Mouse (Mus musculus): ENCODE results near the gene Ttll7. TPM values are rescaled to one million over a fixed set of nuclear protein-coding genes. Genes with fewer than 3 reads are reported as not detected.

Ttll7 gene
- polyA plus RNA-seq, 1 experiment = 9.3 TPM

DNA sequence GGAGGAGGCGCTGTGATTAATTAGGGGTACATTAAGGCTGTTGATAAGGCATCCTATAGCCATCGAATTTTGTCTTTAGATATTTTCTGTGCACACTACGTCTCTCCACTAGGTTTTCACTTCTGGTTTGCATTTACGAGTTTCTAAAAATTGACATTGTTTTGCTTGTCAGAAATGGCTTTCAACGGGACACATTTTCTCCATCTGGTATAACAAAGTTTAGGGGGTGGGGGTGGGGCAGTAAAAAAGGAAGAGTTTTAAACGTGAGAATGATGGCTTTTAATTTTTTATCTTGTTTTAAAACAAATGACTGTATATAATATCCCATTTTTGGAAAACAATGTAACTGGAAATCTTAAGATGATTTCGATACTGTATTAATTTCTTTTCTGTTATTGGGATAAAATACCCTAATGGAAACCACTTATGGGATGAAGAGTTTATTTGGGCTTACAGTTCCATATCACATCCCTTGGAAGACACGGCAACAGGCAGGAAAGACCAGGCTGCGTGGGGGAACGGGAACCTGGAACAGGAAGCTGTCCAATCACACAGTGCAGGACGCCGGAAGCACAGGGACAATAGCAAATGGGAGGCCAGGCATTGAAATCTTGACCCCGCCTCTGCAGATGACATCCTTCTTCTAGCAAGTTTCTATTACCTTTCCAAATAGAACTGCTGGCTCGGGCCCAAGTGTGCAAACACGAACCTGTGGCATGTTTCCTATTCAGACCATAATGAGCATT lies 142.7 kb downstream of the Ttll7 start:
- no peak for TF ChIP-seq CTCF (IDR thresholded peaks at IDR 0.05; ENCODE audit: borderline replicate concordance, extremely low read depth, insufficient read depth, insufficient read length)
- TF ChIP-seq POLR2A (IDR thresholded peaks at IDR 0.05; ENCODE audit: borderline replicate concordance, extremely low read depth, insufficient read depth, insufficient read length, poor library complexity, severe bottlenecking) = no peak
- no peak for DNase-seq (ENCODE audit: low read depth)

GRCm38 (mm10) chr3:146999148-146999547 lies 147.0 kb downstream of the Ttll7 start:
- no peak for DNase-seq (ENCODE audit: low read depth)
- TF ChIP-seq POLR2A (IDR thresholded peaks at IDR 0.05; ENCODE audit: borderline replicate concordance, extremely low read depth, insufficient read depth, insufficient read length, poor library complexity, severe bottlenecking) (no peak), CTCF (IDR thresholded peaks at IDR 0.05; ENCODE audit: borderline replicate concordance, extremely low read depth, insufficient read depth, insufficient read length) (no peak)

DNA sequence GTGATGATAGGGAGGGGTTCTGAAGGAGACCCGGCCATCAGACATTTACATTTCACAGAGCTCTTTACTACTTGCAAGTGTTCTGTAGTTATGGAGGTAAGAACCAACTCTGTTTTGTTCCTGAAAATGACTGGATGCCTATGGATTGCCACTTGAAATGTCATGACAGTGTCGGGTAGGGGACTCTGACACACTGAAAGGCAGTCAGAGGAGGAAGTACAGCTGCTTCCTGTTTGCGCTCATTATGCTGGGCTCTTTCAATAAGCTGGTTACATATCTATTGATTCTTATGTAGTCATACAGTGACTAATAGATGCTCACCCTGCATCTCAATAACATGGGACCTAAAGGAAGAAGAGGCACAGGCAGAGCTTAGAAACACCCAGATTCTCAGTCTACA lies 148.8 kb downstream of the Ttll7 start:
- DNase-seq (ENCODE audit: low read depth) = no peak
- TF ChIP-seq POLR2A (IDR thresholded peaks at IDR 0.05; ENCODE audit: borderline replicate concordance, extremely low read depth, insufficient read depth, insufficient read length, poor library complexity, severe bottlenecking) (no peak), CTCF (IDR thresholded peaks at IDR 0.05; ENCODE audit: borderline replicate concordance, extremely low read depth, insufficient read depth, insufficient read length) (no peak)

- TF ChIP-seq POLR2A (IDR thresholded peaks at IDR 0.05; ENCODE audit: borderline replicate concordance, extremely low read depth, insufficient read depth, insufficient read length, poor library complexity, severe bottlenecking) (no peak), CTCF (IDR thresholded peaks at IDR 0.05; ENCODE audit: borderline replicate concordance, extremely low read depth, insufficient read depth, insufficient read length) (no peak)
- DNase-seq (ENCODE audit: low read depth) = no peak
Observed at GRCm38 (mm10) chr3:147001557-147001956, 149.4 kb downstream of the Ttll7 start.

GRCm38 (mm10) chr3:147016506-147016905 lies 164.3 kb downstream of the Ttll7 start:
- TF ChIP-seq POLR2A (IDR thresholded peaks at IDR 0.05; ENCODE audit: borderline replicate concordance, extremely low read depth, insufficient read depth, insufficient read length, poor library complexity, severe bottlenecking) (no peak), CTCF (IDR thresholded peaks at IDR 0.05; ENCODE audit: borderline replicate concordance, extremely low read depth, insufficient read depth, insufficient read length) (no peak)

DNA sequence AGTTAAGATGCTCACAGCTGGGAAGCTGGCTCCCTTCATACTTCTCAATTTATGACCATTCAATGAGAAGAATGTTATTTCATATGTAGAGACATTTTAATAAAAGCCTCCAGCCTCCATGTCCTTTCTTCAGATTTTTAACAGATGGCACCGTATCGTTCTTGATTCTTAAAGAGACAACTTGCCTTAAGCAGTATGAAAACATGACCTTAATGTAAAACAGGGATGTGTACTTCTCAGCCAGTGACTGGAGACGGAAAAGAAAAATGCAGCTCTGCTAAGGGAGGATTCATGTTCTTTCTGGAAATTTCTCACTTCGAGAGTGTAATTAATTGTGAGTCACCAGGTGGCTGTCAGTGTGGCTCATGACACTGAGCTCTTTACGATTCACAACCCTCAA lies 167.3 kb downstream of the Ttll7 start:
- no peak for TF ChIP-seq CTCF (IDR thresholded peaks at IDR 0.05; ENCODE audit: borderline replicate concordance, extremely low read depth, insufficient read depth, insufficient read length)
- TF ChIP-seq POLR2A (IDR thresholded peaks at IDR 0.05; ENCODE audit: borderline replicate concordance, extremely low read depth, insufficient read depth, insufficient read length, poor library complexity, severe bottlenecking) = no peak
- DNase-seq (ENCODE audit: low read depth) = peak; percentile 1

More at GRCm38 (mm10) chr3:147016506-147016905, 164.3 kb downstream of the Ttll7 start:
- DNase-seq (ENCODE audit: low read depth) = peak; percentile 21

- peak; percentile 52 for DNase-seq (ENCODE audit: low read depth)
- TF ChIP-seq CTCF (IDR thresholded peaks at IDR 0.05; ENCODE audit: borderline replicate concordance, extremely low read depth, insufficient read depth, insufficient read length) (no peak), POLR2A (IDR thresholded peaks at IDR 0.05; ENCODE audit: borderline replicate concordance, extremely low read depth, insufficient read depth, insufficient read length, poor library complexity, severe bottlenecking) (no peak)
Observed at GRCm38 (mm10) chr3:147026248-147026647, 174.1 kb downstream of the Ttll7 start.

GRCm38 (mm10) chr3:147028382-147028781 lies 176.2 kb downstream of the Ttll7 start:
- TF ChIP-seq POLR2A (IDR thresholded peaks at IDR 0.05; ENCODE audit: borderline replicate concordance, extremely low read depth, insufficient read depth, insufficient read length, poor library complexity, severe bottlenecking) = no peak
- no peak for TF ChIP-seq CTCF (IDR thresholded peaks at IDR 0.05; ENCODE audit: borderline replicate concordance, extremely low read depth, insufficient read depth, insufficient read length)

DNA sequence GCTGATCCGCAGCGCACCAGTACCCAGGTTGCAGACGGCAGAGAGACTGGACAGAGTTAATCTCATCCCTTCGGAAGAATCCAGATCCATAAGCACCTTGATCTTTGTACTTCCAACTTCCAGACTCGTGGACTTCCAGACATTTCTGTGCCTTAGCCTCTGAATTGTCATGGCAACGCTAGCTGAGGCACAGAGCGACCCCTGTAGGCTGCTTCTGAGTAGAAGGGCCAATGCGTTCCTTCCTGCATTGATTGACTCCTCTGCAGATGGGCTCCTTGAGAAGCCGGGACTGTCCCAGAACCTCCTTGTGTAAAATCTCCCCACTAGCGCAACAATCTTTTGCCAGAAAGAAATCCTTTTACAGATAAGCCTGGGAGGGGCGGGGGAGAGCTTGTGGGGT lies 177.6 kb downstream of the Ttll7 start:
- DNase-seq (ENCODE audit: low read depth) = no peak
- no peak for TF ChIP-seq POLR2A (IDR thresholded peaks at IDR 0.05; ENCODE audit: borderline replicate concordance, extremely low read depth, insufficient read depth, insufficient read length, poor library complexity, severe bottlenecking)
- no peak for TF ChIP-seq CTCF (IDR thresholded peaks at IDR 0.05; ENCODE audit: borderline replicate concordance, extremely low read depth, insufficient read depth, insufficient read length)

More at GRCm38 (mm10) chr3:147028382-147028781, 176.2 kb downstream of the Ttll7 start:
- no peak for DNase-seq (ENCODE audit: low read depth)

DNA sequence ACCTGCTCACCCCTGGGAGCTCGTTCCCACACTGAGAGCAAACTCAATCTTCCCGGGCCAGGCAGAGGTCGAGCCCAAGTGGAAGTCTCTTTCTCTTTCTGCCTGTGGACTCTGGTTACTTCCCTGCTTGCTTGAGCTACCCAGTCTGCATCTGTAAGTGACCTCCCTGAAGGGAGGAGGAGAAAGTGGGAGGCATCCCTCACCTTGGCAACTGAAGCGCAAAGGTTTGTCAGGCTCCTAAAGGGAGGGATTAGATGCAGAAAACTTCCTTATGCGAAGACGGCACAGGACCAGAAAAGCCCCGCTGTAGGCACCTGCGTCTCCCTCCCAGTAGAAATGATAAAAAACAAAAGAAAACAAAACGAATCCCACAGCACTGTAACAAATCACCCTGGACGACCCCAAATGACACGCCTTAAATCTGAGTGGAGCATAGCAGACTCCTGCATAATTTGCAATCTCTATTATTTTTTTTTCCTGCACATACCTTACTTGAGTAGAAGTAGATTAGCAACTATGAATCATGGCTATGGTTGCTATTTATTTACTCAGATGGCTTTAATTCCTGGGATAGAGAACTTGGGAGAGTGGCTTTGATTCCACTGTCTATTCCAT lies 178.2 kb downstream of the Ttll7 start:
- TF ChIP-seq POLR2A (IDR thresholded peaks at IDR 0.05; ENCODE audit: borderline replicate concordance, extremely low read depth, insufficient read depth, insufficient read length, poor library complexity, severe bottlenecking) (no peak), CTCF (IDR thresholded peaks at IDR 0.05; ENCODE audit: borderline replicate concordance, extremely low read depth, insufficient read depth, insufficient read length) (no peak)
- no peak for DNase-seq (ENCODE audit: low read depth)

Other genes with a start within 250 kb of the Ttll7 start
- gene Dnase2b, start 236.8 kb upstream of the Ttll7 start, polyA plus RNA-seq (2012; rRNA removed) = not detected in 2 replicates
- 0.08 TPM in 1 of 2 replicates, not detected in the other for gene 4930503B20Rik, start 201.1 kb upstream of the Ttll7 start, polyA plus RNA-seq (2012; rRNA removed)
- 0.26 TPM in 1 of 2 replicates, not detected in the other for gene Samd13, start 166.8 kb upstream of the Ttll7 start, polyA plus RNA-seq (2012; rRNA removed)
- 101 and 129 TPM in 2 replicates for gene Prkacb, start 39.4 kb upstream of the Ttll7 start, polyA plus RNA-seq (2012; rRNA removed)

All from brain, embryonic 14.5 days (tissue).